Mouse (Mus musculus) E14TG2a.4 (cell line): ENCODE measurements around the gene Jak2.

Experiments used
- CTCF ChIP-seq: conservative IDR thresholded peaks from 2 replicates; pipeline ENCODE4 v1.5.1; 2014; ENCODE audit warnings: low read length
- NANOG ChIP-seq: IDR thresholded peaks from 2 replicates; pipeline ENCODE4 v1.6.1; 2014; ENCODE audit warnings: borderline replicate concordance, low read length, mixed read lengths
- POU5F1 ChIP-seq: IDR thresholded peaks from 2 replicates; pipeline ENCODE4 v1.6.1; 2014; ENCODE audit warnings: low read length, borderline replicate concordance

GRCm38 (mm10) chr19:29252831-29253545 is 1.4 kb downstream of the Jak2 start:
- no peak for TF ChIP-seq CTCF
- no peak for TF ChIP-seq NANOG
- no peak for TF ChIP-seq POU5F1
